Mouse (Mus musculus): ENCODE measurements around the gene Col1a1. TPM values are rescaled to one million over a fixed set of nuclear protein-coding genes. Genes with fewer than 3 reads are reported as not detected.
A peak's percentile ranks its signal among the peaks of the same experiment; 100 is the strongest.
"Not testable (repeated sequence)": the region's sequence is repeated elsewhere in the genome, so short reads cannot be mapped to it uniquely, and the experiment has no call there.

The Col1a1 gene
- total RNA-seq, 2 experiments from 2014 or later = 64.6 to 65.0 TPM

DNA sequence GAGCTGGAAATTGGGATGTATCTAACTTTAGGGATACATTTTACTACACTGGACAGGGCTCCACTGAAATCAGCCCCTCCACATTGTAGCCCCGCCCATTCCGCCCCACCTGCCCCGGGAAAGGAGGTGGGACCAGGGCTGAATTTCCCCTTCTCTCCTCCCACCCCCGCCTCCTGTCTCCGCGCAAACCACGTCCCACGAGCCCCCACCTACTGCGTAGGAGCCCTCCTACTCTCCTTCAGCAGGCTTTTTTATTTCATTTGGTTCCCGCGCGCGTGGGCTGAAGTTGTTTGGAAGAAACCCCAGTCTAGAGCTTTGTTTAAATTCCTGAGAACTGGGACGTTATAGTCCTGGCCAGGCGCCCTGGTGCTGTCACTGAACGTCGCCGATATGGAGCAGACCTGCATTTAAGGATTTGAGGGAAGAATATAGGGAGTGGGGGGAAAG lies 1.3 kb downstream of the Col1a1 start:
- no peak for DNase-seq (ENCODE audit: low spot score)

DNA sequence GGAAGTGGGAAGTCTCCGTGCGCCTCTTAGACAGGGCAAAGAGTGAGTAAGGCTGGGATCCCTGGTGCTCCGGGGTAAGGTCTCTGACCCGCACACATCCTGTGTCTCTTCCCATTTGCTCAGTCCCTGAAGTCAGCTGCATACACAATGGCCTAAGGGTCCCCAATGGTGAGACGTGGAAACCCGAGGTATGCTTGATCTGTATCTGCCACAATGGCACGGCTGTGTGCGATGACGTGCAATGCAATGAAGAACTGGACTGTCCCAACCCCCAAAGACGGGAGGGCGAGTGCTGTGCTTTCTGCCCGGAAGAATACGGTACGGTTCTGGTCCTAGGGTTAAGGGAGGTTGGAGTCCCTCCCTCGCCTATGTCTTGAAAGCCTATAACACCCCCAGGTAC lies 1.8 kb downstream of the Col1a1 start:
- DNase-seq (ENCODE audit: low spot score) = no peak

DNA sequence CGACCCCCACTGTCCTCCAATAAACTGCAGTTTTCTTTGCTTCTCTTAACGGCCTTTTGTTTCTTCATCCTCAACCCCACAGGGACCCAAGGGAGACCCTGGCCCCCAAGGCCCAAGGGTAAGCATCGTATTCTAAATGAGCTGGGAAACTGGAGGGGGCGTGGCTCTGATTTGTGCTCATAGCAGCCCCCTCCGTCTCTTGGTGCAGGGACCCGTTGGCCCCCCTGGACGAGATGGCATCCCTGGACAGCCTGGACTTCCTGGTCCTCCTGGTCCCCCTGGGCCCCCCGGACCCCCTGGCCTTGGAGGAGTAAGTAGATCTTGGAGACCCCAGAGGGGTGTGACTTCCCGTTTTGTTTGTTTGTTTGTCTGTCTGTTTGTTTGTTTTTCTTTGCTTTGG lies 2.3 kb downstream of the Col1a1 start:
- no peak for DNase-seq (ENCODE audit: low spot score)

- peak; percentile 75 for DNase-seq (ENCODE audit: low spot score)
These were observed 3.3 kb downstream of the Col1a1 start for GRCm38 (mm10) chr11:94939280-94939679.

DNA sequence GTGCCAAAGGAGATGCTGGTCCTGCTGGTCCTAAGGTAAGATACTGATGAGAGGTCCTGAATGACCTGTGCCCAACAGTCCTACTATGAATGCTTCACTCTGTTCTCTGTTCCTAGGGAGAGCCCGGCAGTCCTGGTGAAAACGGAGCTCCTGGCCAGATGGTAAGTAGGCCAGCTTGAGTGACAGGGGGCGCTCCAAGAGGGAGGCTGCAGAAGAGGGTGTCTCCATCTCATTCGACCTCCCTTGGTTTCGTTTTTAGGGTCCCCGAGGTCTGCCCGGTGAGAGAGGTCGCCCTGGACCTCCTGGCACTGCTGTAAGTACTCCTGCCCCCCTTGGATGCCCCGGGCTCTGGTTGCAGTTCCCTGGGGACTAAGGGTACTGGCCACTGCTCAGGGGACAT lies 5.1 kb downstream of the Col1a1 start:
- DNase-seq (ENCODE audit: low spot score) = no peak

DNA sequence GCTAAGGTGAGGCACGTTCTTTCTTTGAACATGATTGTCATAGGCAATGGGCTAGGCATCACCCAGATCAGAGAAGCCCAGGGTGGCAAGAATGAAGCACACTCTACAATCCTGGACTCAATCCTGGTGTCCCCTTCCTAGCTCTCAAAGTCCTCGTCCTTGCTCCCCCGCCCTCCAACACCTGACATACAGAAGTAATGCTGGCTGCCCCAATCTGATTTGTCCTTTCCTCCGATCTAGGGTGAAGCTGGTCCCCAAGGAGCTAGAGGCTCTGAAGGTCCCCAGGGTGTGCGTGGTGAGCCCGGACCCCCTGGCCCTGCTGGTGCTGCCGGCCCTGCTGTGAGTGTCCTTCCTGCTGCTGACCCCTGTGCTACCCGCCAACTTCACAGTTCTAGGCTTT lies 5.8 kb downstream of the Col1a1 start:
- DNase-seq (ENCODE audit: low spot score) = no peak

DNA sequence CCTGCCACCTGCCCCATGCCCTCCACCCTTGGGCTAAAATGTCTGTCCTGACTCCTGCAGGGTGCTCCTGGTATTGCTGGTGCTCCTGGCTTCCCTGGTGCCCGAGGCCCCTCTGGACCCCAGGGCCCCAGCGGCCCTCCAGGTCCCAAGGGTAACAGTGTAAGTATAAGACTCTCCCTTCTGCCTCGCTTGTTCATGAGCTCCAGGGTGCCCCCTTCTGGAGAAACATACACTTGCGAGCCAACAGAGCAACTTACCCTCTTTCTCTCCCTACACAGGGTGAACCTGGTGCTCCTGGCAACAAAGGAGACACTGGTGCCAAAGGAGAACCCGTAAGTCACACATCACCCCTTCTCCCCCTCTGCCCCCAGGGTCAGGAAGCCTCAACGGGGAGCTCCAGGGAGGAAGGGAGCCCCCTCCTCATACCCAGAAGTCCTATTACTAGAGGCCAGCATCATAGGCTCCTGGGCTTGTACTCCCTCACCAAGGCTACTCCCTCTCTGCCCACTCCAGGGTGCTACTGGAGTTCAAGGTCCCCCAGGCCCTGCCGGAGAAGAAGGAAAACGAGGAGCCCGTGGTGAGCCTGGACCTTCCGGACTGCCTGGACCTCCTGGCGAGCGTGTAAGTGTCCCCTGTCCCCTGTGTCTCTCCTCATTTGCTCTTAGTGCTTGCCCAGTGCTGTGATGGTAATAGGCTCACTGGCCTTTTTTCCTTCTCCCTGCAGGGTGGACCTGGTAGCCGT lies 6.4 kb downstream of the Col1a1 start:
- DNase-seq (ENCODE audit: low spot score) = peak; percentile 54

GRCm38 (mm10) chr11:94943054-94943453 lies 7.0 kb downstream of the Col1a1 start:
- DNase-seq (ENCODE audit: low spot score) = no peak

- no peak for DNase-seq (ENCODE audit: low spot score)
These were observed 8.3 kb downstream of the Col1a1 start for GRCm38 (mm10) chr11:94944295-94944694.

- no peak for DNase-seq (ENCODE audit: low spot score)
These were observed 9.2 kb downstream of the Col1a1 start for GRCm38 (mm10) chr11:94945236-94945635.

GRCm38 (mm10) chr11:94952169-94952568 lies 16.1 kb downstream of the Col1a1 start:
- DNase-seq (ENCODE audit: low spot score) = no peak

GRCm38 (mm10) chr11:94955103-94955502 lies 19.1 kb downstream of the Col1a1 start:
- DNase-seq (ENCODE audit: low spot score) = no peak

GRCm38 (mm10) chr11:94957693-94958064 lies 21.7 kb downstream of the Col1a1 start:
- DNase-seq (ENCODE audit: low spot score) = peak; percentile 60

- peak; percentile 93 for DNase-seq (ENCODE audit: low spot score)
These were observed 22.2 kb downstream of the Col1a1 start for GRCm38 (mm10) chr11:94958065-94958858.

- DNase-seq (ENCODE audit: low spot score) = no peak
These were observed 26.6 kb downstream of the Col1a1 start for GRCm38 (mm10) chr11:94962534-94963101.

- no peak for DNase-seq (ENCODE audit: low spot score)
These were observed 31.4 kb downstream of the Col1a1 start, which contains the start of gene Hils1 for GRCm38 (mm10) chr11:94967419-94967818. Gene Hils1, plus strand, starts transcription at chr11:94967593.

DNA sequence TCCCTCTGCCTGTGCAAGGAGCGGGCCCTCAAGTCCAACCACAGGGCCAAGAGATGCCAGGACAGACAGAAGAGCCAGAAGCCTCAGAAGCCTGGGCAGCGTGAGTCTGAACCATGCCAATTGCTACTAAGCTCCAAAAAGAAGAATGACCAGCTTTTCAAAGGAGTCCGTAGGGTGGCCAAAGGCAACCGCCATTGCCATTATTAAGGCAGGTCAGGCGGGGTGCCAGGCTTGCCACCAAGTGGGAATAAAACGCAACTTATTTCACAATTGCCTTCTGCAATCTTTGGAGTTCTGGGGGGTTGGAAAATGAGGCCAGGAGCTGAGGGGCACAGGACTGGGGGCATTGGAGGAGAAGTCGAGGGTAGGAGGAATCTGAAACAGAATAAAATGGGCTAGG lies 32.2 kb downstream of the Col1a1 start:
- DNase-seq (ENCODE audit: low spot score) = no peak

GRCm38 (mm10) chr11:94969709-94970108 lies 33.7 kb downstream of the Col1a1 start:
- not testable (repeated sequence) for DNase-seq (ENCODE audit: low spot score)

DNA sequence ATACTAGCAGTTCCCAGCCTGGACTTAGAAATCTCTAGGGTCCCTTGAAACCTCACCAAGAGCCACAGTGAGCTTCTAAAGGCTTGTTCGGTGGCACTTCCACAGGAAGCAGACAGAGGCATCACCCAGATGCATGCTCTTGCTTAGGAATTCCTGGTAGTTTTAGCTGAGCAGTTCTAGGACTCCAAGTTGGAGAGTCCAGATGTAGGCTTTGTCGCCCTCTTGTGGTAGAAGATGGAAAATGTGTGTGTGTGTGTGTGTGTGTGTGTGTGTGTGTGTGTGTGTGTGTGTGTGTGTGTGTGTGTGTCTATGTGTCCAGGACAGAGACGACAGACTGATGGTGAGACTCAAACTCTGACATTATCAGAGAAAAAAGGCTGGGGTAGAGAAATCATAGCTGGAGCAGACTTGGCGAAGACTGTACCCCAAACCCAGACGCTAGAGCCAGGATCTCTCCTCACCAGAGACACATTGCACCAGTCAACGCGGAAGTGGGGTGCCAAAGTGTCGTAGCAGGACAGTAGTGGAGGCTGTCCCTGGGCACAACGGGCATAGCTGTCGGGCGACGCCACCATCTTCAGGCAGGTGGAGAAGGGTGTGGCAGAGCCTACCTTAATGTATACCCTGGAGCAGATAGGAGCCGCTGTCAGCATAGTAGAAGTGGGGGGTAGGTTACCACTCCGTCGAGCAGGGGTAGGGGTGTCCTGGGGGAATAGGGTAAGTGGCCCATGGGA lies 34.4 kb downstream of the Col1a1 start:
- peak; percentile 78 for DNase-seq (ENCODE audit: low spot score)

DNA sequence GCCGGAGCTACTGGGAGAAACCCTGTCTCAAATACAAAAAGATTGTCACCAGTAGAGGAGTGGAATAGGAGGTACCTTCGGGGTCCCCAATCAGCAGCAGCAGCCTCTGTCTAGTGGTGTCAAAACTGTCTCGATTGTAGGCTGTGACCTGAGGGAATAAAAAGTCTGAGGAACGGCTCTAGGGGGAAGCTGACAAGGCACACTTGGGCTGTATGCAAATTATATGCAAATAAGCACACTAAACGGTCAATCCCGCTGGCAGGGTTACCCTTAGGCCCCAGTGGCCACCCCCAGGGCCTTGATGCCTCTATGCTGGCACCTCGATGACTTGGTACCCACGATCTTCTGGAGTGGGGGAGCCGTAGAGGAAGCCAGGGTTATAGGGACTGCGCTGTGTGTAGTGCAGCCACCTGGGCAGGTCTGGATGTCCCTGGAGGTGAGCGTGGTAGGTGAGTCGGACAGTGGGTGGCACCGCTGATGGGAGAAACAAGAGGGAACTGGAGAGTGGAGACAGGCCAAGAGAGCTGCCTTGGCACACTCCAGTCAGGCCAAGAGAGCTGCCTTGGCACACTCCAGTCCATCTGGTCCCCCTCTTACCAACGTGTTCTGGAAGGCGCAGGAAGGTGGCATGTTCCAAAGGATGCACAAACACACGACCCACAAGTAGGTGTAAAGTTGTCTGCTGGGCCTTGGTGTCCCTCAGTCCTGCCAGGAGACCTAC lies 36.0 kb downstream of the Col1a1 start:
- DNase-seq (ENCODE audit: low spot score) = no peak

GRCm38 (mm10) chr11:94972887-94973286 lies 36.9 kb downstream of the Col1a1 start:
- DNase-seq (ENCODE audit: low spot score) = no peak
